Mouse (Mus musculus) olfactory bulb, adult 2 months (tissue): ENCODE measurements at regions not wholly inside any gene's neighbourhood (a gene's known extent, or its start where the extent isn't known, plus 50 kb on each side); places are given as distances from the start of the nearest gene placed in this dataset.

Source experiments
- CTCF ChIP-seq: fragments of 200-500 bp; IDR thresholded peaks from 2 replicates; pipeline ENCODE4 v1.5.1; 2012; ENCODE audit warnings: low read depth, mild to moderate bottlenecking, low read length, moderate library complexity; ENCODE audit not compliant: insufficient read depth
- POLR2A ChIP-seq: fragments of 200-500 bp; IDR thresholded peaks from 2 replicates; pipeline ENCODE4 v1.6.1; 2012; ENCODE audit warnings: mild to moderate bottlenecking, low read depth, low read length, moderate library complexity; ENCODE audit not compliant: insufficient read depth

DNA sequence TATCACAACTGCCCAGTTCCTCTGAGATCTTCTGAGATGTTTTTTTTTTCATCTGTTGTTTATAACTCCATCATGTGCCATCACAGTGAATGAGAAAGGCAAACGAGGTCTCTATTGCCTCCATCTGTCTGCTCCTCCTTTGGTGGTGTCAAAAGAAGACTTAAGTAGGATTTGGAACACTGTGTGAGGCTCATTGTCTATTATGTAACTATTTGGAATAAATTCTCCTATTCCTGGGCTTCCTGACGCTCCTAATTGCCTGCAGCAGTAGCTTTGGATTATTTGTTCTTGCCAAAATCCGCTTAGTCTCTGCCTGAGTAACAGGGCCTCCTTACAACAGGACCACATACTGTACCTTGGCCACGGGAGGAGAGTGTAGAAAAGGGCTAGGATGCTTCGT is 244.7 kb upstream of the Prkd1 start:
- TF ChIP-seq POLR2A: no peak
- no peak for TF ChIP-seq CTCF
